Mouse (Mus musculus) cerebellum, adult 2 months (tissue): ENCODE measurements at regions not wholly inside any gene's neighbourhood (a gene's known extent, or its start where the extent isn't known, plus 50 kb on each side); places are given as distances from the start of the nearest gene placed in this dataset.

Experiments used
- CTCF ChIP-seq: fragments of 200-500 bp; IDR thresholded peaks from 2 replicates; pipeline ENCODE4 v1.5.1; 2011; ENCODE audit warnings: low read depth, mild to moderate bottlenecking, control low read depth, low read length, moderate library complexity, borderline replicate concordance; ENCODE audit not compliant: insufficient read depth
- POLR2A ChIP-seq: fragments of 200-500 bp; IDR thresholded peaks from 2 replicates; pipeline ENCODE4 v1.6.1; 2011; ENCODE audit warnings: low read length, control low read depth, borderline replicate concordance; ENCODE audit not compliant: insufficient read depth

GRCm38 (mm10) chr12:32653096-32653495, 166.2 kb upstream of the Nampt start:
- TF ChIP-seq CTCF (no peak), POLR2A (no peak)
